Mouse (Mus musculus) cerebellum, postnatal 10 days (tissue): ENCODE data around the gene Wipi1.

Source experiments
- DNase-seq, 2 experiments: peaks; one replicate each; pipeline ENCODE4 v3.0.0; 2021; ENCODE audit warnings: mixed read lengths in 2 of 2

Gene Wipi1

DNA sequence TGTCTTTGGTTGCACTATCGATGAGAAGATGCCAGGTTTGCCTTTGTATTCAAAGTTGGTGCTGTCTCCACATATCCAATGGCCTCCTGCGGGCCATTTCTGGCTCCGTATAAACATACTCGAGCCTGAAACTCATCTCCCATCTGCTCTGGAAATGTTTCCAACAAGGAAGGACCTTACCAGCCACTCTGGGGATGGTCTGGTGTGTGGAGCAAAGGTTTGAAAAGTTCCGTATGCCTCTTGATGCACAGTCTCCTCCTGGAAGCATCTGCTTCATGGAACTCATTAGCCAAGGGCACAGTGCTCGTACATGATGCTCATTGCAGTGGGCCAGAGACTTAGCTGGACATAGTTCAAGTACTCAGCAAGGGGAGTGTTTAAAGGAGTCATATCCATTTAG is 75.8 kb downstream of the Wipi1 start:
- peak; percentile 72 to 76 for DNase-seq

DNA sequence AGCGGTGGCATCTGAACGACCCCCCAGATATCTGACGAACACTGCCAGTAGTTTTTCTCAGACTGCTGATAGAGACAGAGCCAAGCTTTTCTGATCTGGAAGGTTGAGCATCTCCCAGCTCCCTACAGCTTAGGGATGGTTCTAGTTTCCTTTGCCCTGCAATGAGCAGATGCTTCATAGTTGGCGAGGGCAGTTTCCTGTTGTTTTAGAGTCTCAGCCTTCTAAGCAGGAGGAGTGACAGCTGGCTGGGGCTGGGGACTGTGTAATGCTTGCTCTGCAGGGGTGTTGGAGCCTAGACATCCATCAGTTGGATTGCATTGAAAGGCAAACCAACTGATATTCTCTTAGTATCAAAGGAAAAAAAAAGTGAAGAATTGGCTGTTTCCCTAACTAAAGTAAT is 81.7 kb downstream of the Wipi1 start:
- peak; percentile 66 to 82 for DNase-seq

DNA sequence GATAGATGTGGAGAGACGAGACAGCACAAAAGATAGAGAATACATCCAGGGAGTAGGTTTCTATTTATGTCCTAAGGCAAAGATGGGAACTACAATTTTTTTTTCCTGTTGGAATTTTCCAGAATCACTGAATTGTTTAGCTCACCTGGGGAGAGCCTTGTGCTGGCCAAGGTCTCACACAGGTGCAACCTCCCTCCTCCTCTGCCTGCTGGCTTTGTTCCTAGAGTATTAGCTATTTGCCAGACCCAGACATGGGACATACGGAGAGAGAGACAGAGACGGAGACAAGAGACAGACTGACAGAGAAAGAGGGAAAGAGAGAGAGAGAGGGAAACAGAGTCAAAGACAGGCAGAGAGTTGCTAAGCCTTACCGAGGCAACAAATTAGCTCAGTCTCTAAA is 86.2 kb downstream of the Wipi1 start:
- DNase-seq: peak; percentile 45 to 55

DNA sequence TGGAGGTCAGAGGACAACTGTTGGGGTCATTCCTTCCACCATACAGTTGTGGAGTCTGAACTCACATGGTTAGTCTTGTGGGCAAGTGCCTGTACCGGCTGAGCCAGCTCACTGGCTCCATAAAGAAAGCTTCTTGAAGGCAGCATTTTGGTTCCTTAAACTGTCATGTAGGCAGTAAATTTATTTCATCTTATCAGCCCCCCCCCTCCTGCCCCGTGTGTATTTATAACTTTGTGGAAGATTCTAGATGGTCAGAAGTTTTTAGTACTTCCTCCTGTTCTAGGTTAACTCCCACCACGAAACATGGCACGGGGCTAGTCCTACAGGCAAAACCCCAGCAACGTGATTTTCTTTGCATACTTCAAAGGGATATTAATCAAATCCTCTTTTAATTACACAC is 86.9 kb downstream of the Wipi1 start:
- no peak for DNase-seq
